Mouse (Mus musculus) heart, adult 2 months (tissue): ENCODE results near the gene Tbx1. TPM values are rescaled to one million over a fixed set of nuclear protein-coding genes. Genes with fewer than 3 reads are reported as not detected.
"Not testable (repeated sequence)": the region's sequence is repeated elsewhere in the genome, so short reads cannot be mapped to it uniquely, and the experiment has no call there.

Source experiments
- DNase-seq, 2 experiments: peaks; one replicate each; pipeline ENCODE4 v3.0.0; 2021
- H3K27ac ChIP-seq: fragments of 200-600 bp; 2 replicates; pipeline ENCODE4 v1.8.1; 2022
- H3K27me3 ChIP-seq: fragments of 200-500 bp; 2 replicates; pipeline ENCODE4 v1.6.1; 2012; ENCODE audit warnings: mild to moderate bottlenecking, low read length, inconsistent platforms, mixed read lengths; ENCODE audit not compliant: control insufficient read depth, insufficient read depth
- H3K36me3 ChIP-seq: fragments of 200-500 bp; 2 replicates; pipeline ENCODE4 v1.6.1; 2012; ENCODE audit warnings: low read length, inconsistent platforms; ENCODE audit not compliant: control insufficient read depth, insufficient read depth
- H3K4me1 ChIP-seq: fragments of 200-500 bp; 2 replicates; pipeline ENCODE4 v1.6.1; 2011; ENCODE audit warnings: low read length; ENCODE audit not compliant: control insufficient read depth, insufficient read depth
- H3K4me3 ChIP-seq: fragments of 200-600 bp; 2 replicates; pipeline ENCODE4 v1.8.1; 2022
- H3K79me2 ChIP-seq: fragments of 200-500 bp; replicated peaks from 2 replicates; pipeline ENCODE4 v1.6.1; 2012; ENCODE audit warnings: mild to moderate bottlenecking, inconsistent platforms, low read length, moderate library complexity, mixed read lengths; ENCODE audit not compliant: control insufficient read depth, insufficient read depth
- H3K9ac ChIP-seq: fragments of 200-500 bp; 2 replicates; pipeline ENCODE4 v1.6.1; 2012; ENCODE audit warnings: low read depth, mild to moderate bottlenecking, control low read depth, inconsistent platforms, low read length, mixed read lengths
- CTCF ChIP-seq: fragments of 200-600 bp; IDR thresholded peaks from 2 replicates; pipeline ENCODE4 v1.8.1; 2022; ENCODE audit warnings: antibody characterized with exemption, mild to moderate bottlenecking, moderate library complexity
- EP300 ChIP-seq: fragments of 200-500 bp; IDR thresholded peaks from 2 replicates; pipeline ENCODE4 v1.6.1; 2011; ENCODE audit warnings: low read depth, low read length, control low read depth; ENCODE audit not compliant: insufficient read depth
- POLR2A ChIP-seq: fragments of 200-500 bp; IDR thresholded peaks from 2 replicates; pipeline ENCODE4 v1.6.1; 2011; ENCODE audit warnings: mild to moderate bottlenecking, low read depth, low read length, control low read depth; ENCODE audit not compliant: insufficient read depth
- WGBS: fragments of 180-500 bp; shearing (Covaris S2); methylation state at CpG from one replicate; pipeline ENCODE4 v1.1.7; 2018; 5-methylcytosine and 5-hydroxymethylcytosine counted together
- intact Hi-C: fragments of 180-260 bp; cut with DNase I; formaldehyde crosslinking; loops from one replicate; pipeline ENCODE4 v1.15.1; 2025
- polyA plus RNA-seq: library from polyadenylated mRNA; depleted of rRNA; stranded (reverse); fragments of >200 nt; gene quantifications from 2 replicates; pipeline ENCODE4 v1.2.3, GENCODE M21; 2012; rRNA removed
- total RNA-seq, 2 experiments: library from RNA; stranded (reverse); gene quantifications; 2 replicates each; pipeline ENCODE4 v1.2.3; 2021

Gene Tbx1
- total and polyA plus RNA-seq, 3 experiments: 0.68 to 1.3 (median 1.1) TPM

GRCm38 (mm10) chr16:18547891-18548290 is 42.6 kb downstream of the Tbx1 start:
- H3K36me3 ChIP-seq: no peaks in the 10 kb centered on the region
- intact Hi-C loops: no loop called here
- no peak overlapping the region for H3K4me3 ChIP-seq
- H3K27ac ChIP-seq: no peak overlapping the region
- no peak for TF ChIP-seq EP300
- TF ChIP-seq CTCF: no peak
- TF ChIP-seq POLR2A: no peak
- no peak for DNase-seq
- no peak overlapping the region for H3K9ac ChIP-seq
- WGBS: 87% methylated on average over 5 of the region's 5 CpGs
- H3K4me1 ChIP-seq: no peaks in the 10 kb centered on the region
- no peaks in the 10 kb centered on the region for H3K27me3 ChIP-seq
- no peaks in the 10 kb centered on the region for H3K79me2 ChIP-seq

- Histone ChIP-seq H3K27ac (no peak overlapping the region), H3K27me3 (no peaks in the 10 kb centered on the region), H3K79me2 (no peaks in the 10 kb centered on the region), H3K36me3 (no peaks in the 10 kb centered on the region), H3K9ac (no peak overlapping the region), H3K4me3 (no peak overlapping the region), H3K4me1 (no peaks in the 10 kb centered on the region)
- WGBS: 50% methylated on average over 8 of the region's 8 CpGs
- TF ChIP-seq CTCF (no peak), POLR2A (no peak), EP300 (no peak)
- DNase-seq: no peak
- intact Hi-C loops: no loop called here
Observed at GRCm38 (mm10) chr16:18543151-18543829, 47.2 kb downstream of the Tbx1 start.

GRCm38 (mm10) chr16:18539281-18539680 is 51.2 kb downstream of the Tbx1 start:
- no peaks in the 10 kb centered on the region for H3K27me3 ChIP-seq
- no peak overlapping the region for H3K9ac ChIP-seq
- DNase-seq: no peak
- no peaks in the 10 kb centered on the region for H3K79me2 ChIP-seq
- no peaks in the 10 kb centered on the region for H3K4me1 ChIP-seq
- H3K4me3 ChIP-seq: no peak overlapping the region
- H3K27ac ChIP-seq: no peak overlapping the region
- intact Hi-C loops: no loop called here
- WGBS: 62% methylated on average over 6 of the region's 6 CpGs
- TF ChIP-seq CTCF (no peak), POLR2A (no peak), EP300 (no peak)
- H3K36me3 ChIP-seq: no peaks in the 10 kb centered on the region

GRCm38 (mm10) chr16:18537407-18537990 is 53.0 kb downstream of the Tbx1 start:
- DNase-seq: no peak
- Histone ChIP-seq H3K4me3 (no peak overlapping the region), H3K9ac (no peak overlapping the region), H3K79me2 (no peaks in the 10 kb centered on the region), H3K27me3 (no peaks in the 10 kb centered on the region), H3K27ac (no peak overlapping the region), H3K36me3 (no peaks in the 10 kb centered on the region), H3K4me1 (no peaks in the 10 kb centered on the region)
- intact Hi-C loops: no loop called here
- 93% methylated on average over 3 of the region's 3 CpGs for WGBS
- TF ChIP-seq EP300: no peak
- TF ChIP-seq CTCF: no peak
- no peak for TF ChIP-seq POLR2A

GRCm38 (mm10) chr16:18533061-18533460 is 57.4 kb downstream of the Tbx1 start:
- H3K4me3 ChIP-seq, H3K27me3 ChIP-seq, H3K36me3 ChIP-seq, DNase-seq, H3K27ac ChIP-seq, H3K79me2 ChIP-seq, H3K9ac ChIP-seq, intact Hi-C loops, H3K4me1 ChIP-seq: not testable (repeated sequence)
- 98% methylated on average over 7 of the region's 7 CpGs for WGBS

Other genes starting within 250 kb of the Tbx1 start
- 100 to 1,000 TPM; 173 to 181 TPM for gene Tango2, start 242.6 kb downstream of the Tbx1 start, total RNA-seq
- gene Tango2, start 242.6 kb downstream of the Tbx1 start, polyA plus RNA-seq: 283 and 382 TPM in 2 replicates
- 10 to 100 TPM; 14.4 to 16.4 TPM for gene Arvcf, start 242.5 kb downstream of the Tbx1 start, total RNA-seq
- 13.9 and 17.0 TPM in 2 replicates for gene Arvcf, start 242.5 kb downstream of the Tbx1 start, polyA plus RNA-seq
- 10 to 100 TPM; 37.6 to 39.7 TPM for gene Txnrd2, start 164.3 kb downstream of the Tbx1 start, total RNA-seq
- gene Txnrd2, start 164.3 kb downstream of the Tbx1 start, polyA plus RNA-seq: 35.1 and 36.1 TPM in 2 replicates
- gene Comt, start 163.8 kb downstream of the Tbx1 start, total RNA-seq: 100 to 1,000 TPM; 139 to 150 TPM
- gene Comt, start 163.8 kb downstream of the Tbx1 start, polyA plus RNA-seq: 208 and 236 TPM in 2 replicates
- gene Gnb1l, start 92.0 kb downstream of the Tbx1 start, total RNA-seq: 1 to 10 TPM; 5.3 to 7.4 TPM
- 5.5 and 8.5 TPM in 2 replicates for gene Gnb1l, start 92.0 kb downstream of the Tbx1 start, polyA plus RNA-seq
- 1 to 10 TPM; 3.4 to 3.9 TPM for gene Rtl10, start 91.8 kb downstream of the Tbx1 start, total RNA-seq
- 3.1 and 3.4 TPM in 2 replicates for gene Rtl10, start 91.8 kb downstream of the Tbx1 start, polyA plus RNA-seq
- 1 to 10 TPM in 1 of 2 experiments, under 1 TPM in 1; 0.86 to 3.5 TPM for gene Gp1bb, start 31.7 kb upstream of the Tbx1 start, total RNA-seq
- gene Gp1bb, start 31.7 kb upstream of the Tbx1 start, polyA plus RNA-seq: 1.3 and 5.6 TPM in 2 replicates
- 1 to 10 TPM; 1.1 TPM for gene Gm49601, start 35.8 kb upstream of the Tbx1 start, total RNA-seq
- 3.1 and 4.9 TPM in 2 replicates for gene Gm49601, start 35.8 kb upstream of the Tbx1 start, polyA plus RNA-seq
- 1 to 10 TPM; 3.2 to 5.6 TPM for gene Sept5, start 39.3 kb upstream of the Tbx1 start, total RNA-seq
- gene Sept5, start 39.3 kb upstream of the Tbx1 start, polyA plus RNA-seq: 7.1 and 7.3 TPM in 2 replicates
- gene Cldn5, start 186.2 kb upstream of the Tbx1 start, total RNA-seq: 10 to 100 TPM; 14.7 to 19.5 TPM
- 27.6 and 38.3 TPM in 2 replicates for gene Cldn5, start 186.2 kb upstream of the Tbx1 start, polyA plus RNA-seq
- 10 to 100 TPM; 45.4 to 48.5 TPM for gene Ufd1, start 221.1 kb upstream of the Tbx1 start, total RNA-seq
- gene Ufd1, start 221.1 kb upstream of the Tbx1 start, polyA plus RNA-seq: 30.3 and 42.6 TPM in 2 replicates
- gene Cdc45, start 221.3 kb upstream of the Tbx1 start, total RNA-seq: 1 to 10 TPM; 2.5 to 3.4 TPM
- 3.9 and 5.2 TPM in 2 replicates for gene Cdc45, start 221.3 kb upstream of the Tbx1 start, polyA plus RNA-seq
- 10 to 100 TPM; 23.3 to 25.5 TPM for gene 2510002D24Rik, start 245.9 kb upstream of the Tbx1 start, total RNA-seq
- 46.9 and 68.1 TPM in 2 replicates for gene 2510002D24Rik, start 245.9 kb upstream of the Tbx1 start, polyA plus RNA-seq
- gene Gm28539, start 245.9 kb upstream of the Tbx1 start, total RNA-seq: 1 to 10 TPM in 1 of 2 experiments, not detected in 1; 1.3 TPM
- gene Gm28539, start 245.9 kb upstream of the Tbx1 start, polyA plus RNA-seq: not detected in 2 replicates